Mouse (Mus musculus) induced T-regulatory cell, adult 2 months (primary cell): ENCODE measurements around the gene Olfr1233.

Experiments
- DNase-seq: peaks from one replicate; pipeline ENCODE4 v3.0.0-alpha.2; 2012; ENCODE audit warnings: low read depth

The Olfr1233 gene

DNA sequence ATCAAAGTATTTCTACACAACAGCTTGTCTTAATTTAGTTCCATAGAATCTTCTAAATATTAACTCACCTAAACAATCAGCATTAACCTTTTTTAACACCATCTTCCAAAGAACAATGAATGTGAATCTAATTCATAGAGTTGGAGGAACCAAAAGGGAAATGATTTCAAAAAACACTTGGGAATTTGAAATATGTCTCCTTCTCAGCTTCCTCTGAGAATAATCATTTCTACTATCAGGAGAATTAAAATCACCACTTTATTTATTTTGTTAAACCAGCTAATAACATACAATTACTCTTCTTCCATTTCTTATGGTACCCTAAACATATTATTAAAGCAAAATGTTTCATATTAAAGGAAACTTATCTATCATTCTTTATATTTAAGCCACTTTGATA, at the start of gene Olfr1233:
Gene Olfr1233, minus strand, starts transcription at position 101 of the 400 bp plus-strand sequence.
- no peak for DNase-seq

DNA sequence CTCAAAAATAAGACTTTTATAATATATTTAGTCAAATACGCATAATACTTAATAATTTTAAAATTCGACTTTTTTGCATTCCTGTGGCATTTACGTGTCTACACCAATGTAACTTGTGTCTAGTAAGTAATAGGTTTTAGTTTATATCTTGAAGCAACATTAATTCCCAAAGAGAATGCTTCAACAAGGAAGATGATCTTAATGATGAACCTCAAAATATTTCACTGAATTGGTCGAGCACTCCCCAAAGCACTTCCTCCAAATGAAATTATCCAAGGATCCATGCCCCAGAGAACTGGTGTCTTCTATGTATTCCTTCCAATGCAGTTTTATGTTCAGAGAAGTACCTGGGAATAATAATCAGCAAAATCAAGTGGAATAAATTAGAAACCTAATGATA, 22.6 kb upstream of the Olfr1233 start, which contains the start of gene Olfr1234:
Gene Olfr1234, minus strand, starts transcription at position 101 of the 400 bp plus-strand sequence.
- no peak for DNase-seq

DNA sequence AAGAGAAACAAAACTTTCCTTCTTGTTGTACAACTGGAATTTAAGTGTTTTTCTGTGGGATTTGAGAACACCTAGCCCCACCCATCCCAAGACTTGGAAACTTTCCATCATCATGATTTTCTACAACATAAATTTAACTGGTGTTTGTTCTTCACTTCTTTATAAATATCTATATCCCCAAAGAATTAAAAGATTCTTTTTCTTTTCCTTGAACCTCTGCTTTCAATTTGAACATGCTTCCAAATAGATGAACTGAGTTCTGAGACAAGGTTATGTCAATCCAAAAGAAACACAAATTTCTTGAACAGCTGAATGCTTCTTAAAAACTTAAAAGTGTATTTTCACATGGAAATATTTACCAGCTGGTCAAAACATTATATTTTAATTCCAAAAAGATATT, 12.6 kb downstream of the Olfr1233 start, which contains the start of gene Olfr1232:
Gene Olfr1232, minus strand, starts transcription at position 101 of the 400 bp plus-strand sequence.
- no peak for DNase-seq

DNA sequence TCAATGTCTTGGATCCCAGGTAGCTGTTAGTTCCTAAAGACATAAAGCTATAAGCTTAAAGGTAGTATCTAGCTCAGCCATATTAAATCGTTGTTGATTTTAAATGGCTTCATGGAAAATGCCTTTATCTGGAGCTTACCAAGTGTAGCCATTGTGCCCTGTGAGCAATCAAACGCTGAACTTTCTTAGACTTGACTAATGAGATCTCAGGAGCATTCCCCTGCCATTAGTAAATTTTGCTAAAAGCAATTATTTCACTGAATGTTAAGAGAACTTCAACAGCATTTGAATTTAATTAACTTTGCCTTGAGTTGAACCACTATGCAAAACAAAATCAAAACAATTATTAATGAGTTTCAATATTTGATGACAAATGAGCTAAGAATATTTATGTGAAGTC, 35.2 kb downstream of the Olfr1233 start, which contains the start of gene Olfr1231:
Gene Olfr1231, minus strand, starts transcription at position 101 of the 400 bp plus-strand sequence.
- DNase-seq = no peak

DNA sequence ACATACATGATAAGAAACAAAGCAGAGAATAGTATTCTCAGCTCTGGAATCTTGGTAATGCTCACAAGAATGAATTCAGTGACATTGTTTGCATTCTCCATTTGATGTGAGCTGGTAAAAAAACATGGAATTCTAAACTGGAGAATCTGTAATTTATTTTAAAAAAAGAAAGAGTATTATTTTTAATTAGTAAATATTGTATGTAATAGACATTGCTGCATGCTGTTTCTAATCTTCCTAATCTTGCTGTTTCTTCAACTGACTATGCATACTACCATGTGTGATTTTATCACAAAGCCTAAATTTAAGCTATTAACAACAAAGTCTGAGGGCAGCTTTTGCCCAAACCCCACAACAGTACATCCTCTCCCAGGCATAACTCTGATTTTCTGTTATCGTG, 45.0 kb downstream of the Olfr1233 start, which contains the start of gene Olfr1230:
Gene Olfr1230, minus strand, starts transcription at position 101 of the 400 bp plus-strand sequence.
- no peak for DNase-seq

DNA sequence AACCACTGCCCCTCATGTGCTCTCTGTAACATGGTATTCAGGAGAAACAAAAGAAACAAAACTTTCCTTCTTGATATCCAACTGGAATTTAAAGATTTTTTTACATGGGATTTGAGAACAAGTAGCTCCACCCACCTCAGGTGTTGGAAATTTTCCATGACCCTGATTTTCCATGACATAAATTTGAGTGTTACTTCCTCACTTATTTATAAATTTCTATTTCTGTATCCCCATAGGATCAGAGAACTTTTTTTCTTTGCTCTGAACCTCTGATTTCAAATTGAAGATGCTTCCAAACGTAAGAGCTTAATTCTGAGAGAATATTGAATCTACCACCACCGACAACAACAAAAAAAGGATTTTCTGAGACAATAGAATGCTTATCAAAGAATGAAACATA, 54.3 kb downstream of the Olfr1233 start, which contains the start of gene Olfr1229:
Gene Olfr1229, minus strand, starts transcription at position 101 of the 400 bp plus-strand sequence.
- no peak for DNase-seq
